Mouse (Mus musculus) embryonic fibroblast, embryonic 13.5 days (primary cell): Measurements from ENCODE around the gene Tspan11.

Experiments
- CTCF ChIP-seq: IDR thresholded peaks from 2 replicates; pipeline ENCODE4 v1.5.1; 2011; ENCODE audit warnings: mild to moderate bottlenecking, control low read depth, low read length, moderate library complexity, borderline replicate concordance; ENCODE audit not compliant: insufficient read depth
- POLR2A ChIP-seq: IDR thresholded peaks from 2 replicates; pipeline ENCODE4 v1.6.1; 2011; ENCODE audit warnings: low read depth, mild to moderate bottlenecking, control low read depth, low read length, moderate library complexity

GRCm38 (mm10) chr6:127916993-127917392 lies 29.6 kb downstream of the Tspan11 start:
- TF ChIP-seq POLR2A (no peak), CTCF (no peak)
